Mouse (Mus musculus) liver, postnatal 0 days (tissue): Measurements from ENCODE around the gene Sptan1. TPM values are rescaled to one million over a fixed set of nuclear protein-coding genes. Genes with fewer than 3 reads are reported as not detected.

Experiments
- ATAC-seq: fragments of 200-750 bp; cut with Nextera tagmentation; 2 replicates; pipeline ENCODE4 v1.8.0; 2017; ENCODE audit warnings: mild to moderate bottlenecking, moderate library complexity
- DNase-seq: peaks from one replicate; pipeline ENCODE4 v3.0.0-alpha.2; 2016
- H3K27ac ChIP-seq: fragments of 300-500 bp; sonication (generic); 2 replicates; pipeline ENCODE4 v1.5.1; 2014; ENCODE audit warnings: antibody characterized with exemption, moderate library complexity, mild to moderate bottlenecking, low read depth
- H3K27me3 ChIP-seq: fragments of 300-500 bp; sonication (generic); 2 replicates; pipeline ENCODE4 v1.6.1; 2014; ENCODE audit warnings: low read length, control low read depth, mixed read lengths; ENCODE audit not compliant: insufficient read depth
- H3K36me3 ChIP-seq: fragments of 300-500 bp; sonication (generic); replicated peaks from 2 replicates; pipeline ENCODE4 v1.6.1; 2014; ENCODE audit warnings: mild to moderate bottlenecking, control low read depth, low read length, moderate library complexity, mixed read lengths; ENCODE audit not compliant: insufficient read depth
- H3K4me1 ChIP-seq: fragments of 300-500 bp; sonication (generic); 2 replicates; pipeline ENCODE4 v1.6.1; 2014; ENCODE audit warnings: antibody characterized with exemption, mild to moderate bottlenecking, control low read depth; ENCODE audit not compliant: insufficient read depth
- H3K4me2 ChIP-seq: fragments of 300-500 bp; sonication (generic); 2 replicates; pipeline ENCODE4 v1.6.1; 2014; ENCODE audit warnings: low read depth, mild to moderate bottlenecking, low read length, moderate library complexity, mixed read lengths
- H3K4me3 ChIP-seq: fragments of 300-500 bp; sonication (generic); 2 replicates; pipeline ENCODE4 v1.5.1; 2014; ENCODE audit warnings: low read depth, low read length
- H3K9ac ChIP-seq: fragments of 300-500 bp; sonication (generic); replicated peaks from 2 replicates; pipeline ENCODE4 v1.6.1; 2014; ENCODE audit warnings: mild to moderate bottlenecking, moderate library complexity
- H3K9me3 ChIP-seq: fragments of 300-500 bp; sonication (generic); 2 replicates; pipeline ENCODE4 v1.6.1; 2016; ENCODE audit warnings: mild to moderate bottlenecking, control low read depth, low read length, mixed read lengths
- CTCF ChIP-seq: sonication (generic); IDR thresholded peaks from 2 replicates; pipeline ENCODE4 v1.5.1; 2016; ENCODE audit warnings: antibody characterized with exemption, low read depth
- EP300 ChIP-seq: IDR thresholded peaks from 2 replicates; pipeline ENCODE4 v1.6.1; 2016; ENCODE audit warnings: antibody characterized with exemption, low read depth, mild to moderate bottlenecking
- WGBS: fragments of 180-500 bp; shearing (Covaris S2); extraction: QIAGEN DNeasy Blood & Tissue Kit; methylation state at CpG from one replicate; pipeline ENCODE4 v1.1.7; 2014; ENCODE audit not compliant: insufficient replicate concordance; 5-methylcytosine and 5-hydroxymethylcytosine counted together
- polyA plus RNA-seq: library from polyadenylated mRNA; unstranded; fragments of >200 nt; fragmentation: Nextera tagmentation; extraction: Ambion mirVana; gene quantifications from 2 replicates; pipeline ENCODE4 v1.2.1, GENCODE M21; 2015

Sptan1 gene
- polyA plus RNA-seq, 1 experiment from 2014 or later = 17.2 TPM

- no peak overlapping the region for H3K4me2 ChIP-seq
- TF ChIP-seq EP300 (no peak), CTCF (no peak)
- no peaks in the 10 kb centered on the region for H3K36me3 ChIP-seq
- ATAC-seq (no peak), DNase-seq (no peak)
- H3K4me3 ChIP-seq = no peak overlapping the region
- no peak overlapping the region for H3K27ac ChIP-seq
- H3K9ac ChIP-seq = no peak overlapping the region
- no peaks in the 10 kb centered on the region for H3K9me3 ChIP-seq
- WGBS = 86% methylated on average over 10 of the region's 10 CpGs
- H3K27me3 ChIP-seq = no peaks in the 10 kb centered on the region
- H3K4me1 ChIP-seq = no peaks in the 10 kb centered on the region
Measured at GRCm38 (mm10) chr2:30038370-30038769, 73.0 kb downstream of the Sptan1 start.

- no peak for TF ChIP-seq CTCF
- no peak for TF ChIP-seq EP300
- H3K4me3 ChIP-seq = no peak overlapping the region
- no peaks in the 10 kb centered on the region for H3K9me3 ChIP-seq
- no peaks in the 10 kb centered on the region for H3K27me3 ChIP-seq
- H3K36me3 ChIP-seq = no peaks in the 10 kb centered on the region
- no peak overlapping the region for H3K4me2 ChIP-seq
- H3K9ac ChIP-seq = no peak overlapping the region
- no peak overlapping the region for H3K27ac ChIP-seq
- DNase-seq (no peak), ATAC-seq (no peak)
- no peaks in the 10 kb centered on the region for H3K4me1 ChIP-seq
Measured at GRCm38 (mm10) chr2:30039687-30040086, 74.3 kb downstream of the Sptan1 start.

GRCm38 (mm10) chr2:30042445-30042844, 77.1 kb downstream of the Sptan1 start:
- no peaks in the 10 kb centered on the region for H3K9me3 ChIP-seq
- TF ChIP-seq EP300 (no peak), CTCF (peak; percentile 91)
- no peak overlapping the region for H3K27ac ChIP-seq
- no peaks in the 10 kb centered on the region for H3K27me3 ChIP-seq
- H3K9ac ChIP-seq = no peak overlapping the region
- ATAC-seq = peak; percentile 61; the same call in 1 of the 2 replicates
- DNase-seq = peak; percentile 87
- 4% methylated on average over 4 of the region's 4 CpGs for WGBS
- H3K36me3 ChIP-seq = no peaks in the 10 kb centered on the region
- H3K4me2 ChIP-seq = no peak overlapping the region
- H3K4me3 ChIP-seq = no peak overlapping the region
- H3K4me1 ChIP-seq = no peaks in the 10 kb centered on the region

GRCm38 (mm10) chr2:30044550-30044949, 79.2 kb downstream of the Sptan1 start:
- 82% methylated on average over 5 of the region's 5 CpGs for WGBS
- Histone ChIP-seq H3K27me3 (no peaks in the 10 kb centered on the region), H3K4me2 (no peak overlapping the region), H3K27ac (no peak overlapping the region), H3K4me1 (peaks cover 9% of the 10 kb centered on the region), H3K9me3 (no peaks in the 10 kb centered on the region), H3K4me3 (no peak overlapping the region), H3K36me3 (no peaks in the 10 kb centered on the region), H3K9ac (no peak overlapping the region)
- TF ChIP-seq EP300 = no peak
- TF ChIP-seq CTCF = no peak
- ATAC-seq (no peak), DNase-seq (no peak)

GRCm38 (mm10) chr2:30047127-30047526, 81.8 kb downstream of the Sptan1 start:
- no peaks in the 10 kb centered on the region for H3K27me3 ChIP-seq

GRCm38 (mm10) chr2:30048101-30048501, 82.7 kb downstream of the Sptan1 start:
- Histone ChIP-seq H3K9me3 (no peaks in the 10 kb centered on the region), H3K36me3 (no peaks in the 10 kb centered on the region), H3K4me3 (peak overlapping the region; percentile 78), H3K4me2 (peak overlapping the region; percentile 96), H3K9ac (peak overlapping the region; percentile 72), H3K4me1 (peaks cover 9% of the 10 kb centered on the region), H3K27me3 (no peaks in the 10 kb centered on the region), H3K27ac (peak overlapping the region; percentile 92)
- whole genome bisulfite sequencing = 39% methylated on average over 11 of the region's 11 CpGs
- no peak for TF ChIP-seq EP300
- TF ChIP-seq CTCF = no peak
- no peak for ATAC-seq
- DNase-seq = no peak

More at GRCm38 (mm10) chr2:30047127-30047526, 81.8 kb downstream of the Sptan1 start:
- Histone ChIP-seq H3K27ac (no peak overlapping the region), H3K4me3 (no peak overlapping the region), H3K9me3 (no peaks in the 10 kb centered on the region), H3K36me3 (no peaks in the 10 kb centered on the region), H3K4me2 (no peak overlapping the region), H3K9ac (no peak overlapping the region), H3K4me1 (peaks cover 9% of the 10 kb centered on the region)
- WGBS = 91% methylated on average over 6 of the region's 6 CpGs
- DNase-seq = no peak
- TF ChIP-seq CTCF (no peak), EP300 (no peak)
- no peak for ATAC-seq
